Mouse (Mus musculus) yolk sac, embryonic 10.5 days (tissue): ENCODE measurements around the gene Xpc.
"Not testable (repeated sequence)": the region's sequence is repeated elsewhere in the genome, so short reads cannot be mapped to it uniquely, and the experiment has no call there.

Source experiments
- DNase-seq: peaks from one replicate; pipeline ENCODE4 v3.0.0-alpha.2; 2017; ENCODE audit warnings: low spot score

Gene Xpc

GRCm38 (mm10) chr6:91472868-91473804, 42.6 kb downstream of the Xpc start, which contains the start of the genes Chchd4 and Tmem43:
Gene Chchd4, minus strand, starts transcription at chr6:91473546.
Gene Tmem43, plus strand, starts transcription at chr6:91473703.
- DNase-seq = peak; percentile 99

DNA sequence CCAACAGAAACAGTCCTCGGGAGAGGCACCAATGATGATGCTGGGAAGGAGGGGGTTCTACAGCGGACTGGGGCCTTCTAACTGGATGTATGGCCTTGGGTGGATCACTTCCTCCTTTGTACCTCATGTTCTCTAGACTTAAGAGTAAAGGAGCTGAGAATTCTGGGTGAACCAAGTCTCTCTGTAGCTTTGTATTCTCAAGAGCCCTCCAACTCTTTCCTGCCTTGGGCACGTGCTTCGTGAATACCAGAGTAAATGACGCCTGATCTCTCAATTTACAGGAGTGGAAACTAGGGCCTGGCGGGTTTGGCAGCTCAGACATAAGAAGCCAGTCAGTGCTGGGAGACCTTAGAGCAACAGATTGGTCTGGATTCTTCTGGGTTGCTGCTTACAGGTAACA, 43.4 kb downstream of the Xpc start:
- DNase-seq = peak; percentile 25

DNA sequence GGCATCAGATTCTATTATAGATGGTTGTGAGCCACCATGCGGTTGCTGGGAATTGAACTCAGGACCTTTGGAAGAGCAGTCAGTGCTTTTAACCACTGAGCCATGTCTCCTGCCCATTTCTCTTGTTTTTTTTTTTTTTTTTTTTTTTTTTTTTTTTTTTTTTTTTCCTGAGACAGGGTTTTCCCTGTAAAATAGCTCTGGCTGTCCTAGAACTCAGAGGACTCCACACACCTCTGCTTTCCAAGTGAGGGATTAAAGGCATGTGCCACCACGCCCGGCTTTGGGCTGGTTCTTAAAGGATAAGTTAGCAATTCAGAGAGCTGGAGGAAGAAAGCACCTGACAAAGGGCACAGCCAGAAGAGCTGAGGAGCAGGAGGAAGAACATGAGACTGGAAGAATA, 44.3 kb downstream of the Xpc start:
- DNase-seq = not testable (repeated sequence)

DNA sequence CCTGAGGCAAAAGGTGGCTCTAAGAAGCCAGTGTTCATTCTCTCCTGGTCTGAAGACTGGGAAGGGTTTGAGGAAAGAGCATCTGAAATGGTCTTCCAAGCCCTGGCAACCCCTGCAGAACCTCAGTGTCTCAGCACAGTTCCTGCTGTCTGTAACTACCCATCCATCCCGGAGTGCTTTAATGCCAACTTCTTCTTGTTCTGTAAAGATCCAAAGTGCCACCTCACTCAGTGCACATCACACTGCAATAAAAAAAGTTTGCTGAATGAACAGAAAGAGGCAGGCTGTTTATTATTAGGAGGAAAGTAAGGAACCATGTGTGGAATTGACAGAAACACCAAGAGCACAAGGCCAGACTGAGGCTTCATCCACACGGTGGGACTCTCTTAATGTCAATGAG, 45.0 kb downstream of the Xpc start:
- no peak for DNase-seq

DNA sequence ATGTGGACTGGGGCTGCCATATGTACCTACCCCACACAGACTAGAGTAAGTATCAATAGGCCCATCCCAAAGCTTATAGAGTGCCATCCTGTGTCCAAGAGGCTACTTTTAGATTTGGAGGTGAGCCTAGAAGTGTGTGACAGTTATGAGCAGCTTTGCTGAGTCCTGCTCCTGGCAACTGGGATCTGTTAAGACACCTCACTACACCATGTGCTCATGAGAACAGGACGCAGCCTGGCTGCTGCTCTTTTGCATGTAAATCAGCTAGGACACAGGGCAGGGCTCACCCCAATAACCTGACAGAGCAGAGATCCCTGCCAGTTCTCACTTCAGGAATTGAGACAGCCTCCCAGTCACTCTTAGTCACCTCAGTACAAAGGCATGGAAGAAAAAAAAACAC, 48.6 kb downstream of the Xpc start:
- no peak for DNase-seq

GRCm38 (mm10) chr6:91465756-91466155, 49.9 kb downstream of the Xpc start:
- DNase-seq = peak; percentile 73

DNA sequence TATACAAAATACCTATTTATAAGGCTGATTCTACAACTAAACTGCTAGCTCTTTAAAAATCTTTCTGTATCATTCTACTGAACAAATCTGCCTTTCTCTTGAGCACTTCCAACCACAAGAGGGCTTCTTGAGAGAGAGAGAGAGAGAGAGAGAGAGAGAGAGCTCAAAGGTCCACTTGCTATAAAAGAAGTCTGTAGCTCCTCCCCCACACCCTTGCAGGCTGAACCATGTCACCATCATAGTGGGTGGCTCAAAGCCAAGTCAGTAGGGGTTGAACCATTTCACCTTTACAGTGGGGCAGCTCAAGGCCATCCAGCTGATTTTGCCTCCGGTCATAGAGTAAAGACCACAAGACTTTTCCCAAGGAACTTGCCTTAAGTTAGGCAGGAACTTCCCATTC, 56.2 kb downstream of the Xpc start:
- DNase-seq = peak; percentile 82

DNA sequence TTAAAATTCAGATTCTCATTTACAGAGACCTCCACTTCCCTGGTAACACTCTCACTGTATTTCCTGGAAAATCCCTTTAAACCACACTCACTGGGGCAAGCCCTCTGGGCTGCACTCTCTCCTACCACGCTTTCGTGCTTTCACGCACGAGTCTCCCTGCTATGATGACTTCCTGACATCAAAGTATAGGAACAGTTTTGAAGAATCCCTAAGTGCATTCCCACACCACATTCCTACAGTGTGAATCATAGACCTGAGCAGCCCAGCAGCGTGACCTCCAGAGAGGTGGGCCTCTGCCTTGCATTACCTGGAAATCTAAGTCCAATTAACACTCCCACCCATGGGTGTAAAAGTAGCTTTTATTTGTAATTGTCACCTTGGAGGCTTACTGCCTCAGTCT, 61.1 kb downstream of the Xpc start:
- no peak for DNase-seq

DNA sequence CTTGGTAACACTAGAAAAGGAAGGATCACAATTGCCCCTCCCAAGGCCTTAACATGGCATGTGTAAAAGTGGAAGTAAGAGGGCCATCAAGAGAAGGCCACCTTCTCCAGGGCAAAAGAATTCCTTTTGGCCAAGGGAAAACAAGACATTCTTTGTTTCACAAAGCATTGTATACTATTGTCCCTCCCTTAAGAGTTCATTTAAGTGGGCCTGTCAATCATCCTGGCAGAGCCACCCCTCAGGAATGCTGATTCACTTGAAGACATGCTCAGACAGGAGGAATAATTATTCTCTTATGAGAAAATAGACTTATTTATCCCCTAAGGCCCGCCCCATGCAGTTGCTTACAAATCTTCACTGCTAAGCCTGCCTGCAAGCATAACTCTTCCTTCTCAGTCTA, 63.6 kb downstream of the Xpc start:
- no peak for DNase-seq

GRCm38 (mm10) chr6:91449472-91450225, 66.0 kb downstream of the Xpc start:
- no peak for DNase-seq

DNA sequence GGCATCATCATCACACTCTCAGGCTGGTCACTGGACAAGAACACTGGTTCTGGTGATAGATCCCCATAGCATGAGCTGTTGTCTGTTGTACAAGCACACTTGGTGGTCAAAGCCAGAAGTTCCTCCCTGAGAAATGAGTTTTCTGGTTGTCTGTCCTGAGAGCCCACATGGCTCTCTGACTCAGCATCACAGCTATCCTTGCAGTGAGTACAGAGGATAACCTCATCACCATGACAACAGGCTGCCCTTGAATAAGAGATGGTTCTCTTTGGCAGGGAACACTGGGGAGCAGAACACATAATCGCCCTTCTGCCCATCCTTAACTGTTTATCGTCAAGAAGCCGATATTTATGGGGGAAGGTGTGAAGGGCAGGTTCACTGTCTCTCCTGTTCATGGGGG, 70.4 kb downstream of the Xpc start:
- no peak for DNase-seq

DNA sequence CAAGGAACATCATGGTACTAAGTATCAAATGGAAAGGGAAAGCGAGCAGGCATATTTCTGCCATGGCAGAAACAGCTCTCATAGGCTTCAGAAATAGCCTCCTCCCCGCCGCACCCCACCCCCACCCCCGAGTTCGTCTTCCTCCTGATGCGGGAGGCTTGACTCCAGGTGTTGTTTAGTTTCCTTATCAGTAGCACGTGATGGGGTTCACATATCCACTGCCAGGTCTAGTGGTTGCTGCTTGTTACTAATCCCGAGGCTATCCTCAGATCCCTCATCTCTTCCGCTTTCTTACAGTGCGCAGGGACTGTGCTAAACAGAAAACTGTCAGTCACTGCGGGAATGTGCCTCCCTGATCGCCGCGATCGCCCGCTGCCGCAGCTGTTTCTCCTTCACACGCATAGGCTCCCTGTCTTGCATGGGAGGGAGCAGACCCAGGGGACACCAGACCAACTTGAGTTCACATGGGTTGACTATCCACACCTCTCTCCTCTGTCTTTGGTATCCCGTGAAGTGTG, 74.5 kb downstream of the Xpc start:
- DNase-seq = no peak

GRCm38 (mm10) chr6:91440474-91441144, 75.1 kb downstream of the Xpc start:
- DNase-seq = peak; percentile 95
